Mouse (Mus musculus): ENCODE data around the gene Zfp451. TPM values are rescaled to one million over a fixed set of nuclear protein-coding genes. Genes with fewer than 3 reads are reported as not detected.

Zfp451 gene
- 10 to 100 TPM; 12.9 to 21.5 TPM for total RNA-seq (2023)

DNA sequence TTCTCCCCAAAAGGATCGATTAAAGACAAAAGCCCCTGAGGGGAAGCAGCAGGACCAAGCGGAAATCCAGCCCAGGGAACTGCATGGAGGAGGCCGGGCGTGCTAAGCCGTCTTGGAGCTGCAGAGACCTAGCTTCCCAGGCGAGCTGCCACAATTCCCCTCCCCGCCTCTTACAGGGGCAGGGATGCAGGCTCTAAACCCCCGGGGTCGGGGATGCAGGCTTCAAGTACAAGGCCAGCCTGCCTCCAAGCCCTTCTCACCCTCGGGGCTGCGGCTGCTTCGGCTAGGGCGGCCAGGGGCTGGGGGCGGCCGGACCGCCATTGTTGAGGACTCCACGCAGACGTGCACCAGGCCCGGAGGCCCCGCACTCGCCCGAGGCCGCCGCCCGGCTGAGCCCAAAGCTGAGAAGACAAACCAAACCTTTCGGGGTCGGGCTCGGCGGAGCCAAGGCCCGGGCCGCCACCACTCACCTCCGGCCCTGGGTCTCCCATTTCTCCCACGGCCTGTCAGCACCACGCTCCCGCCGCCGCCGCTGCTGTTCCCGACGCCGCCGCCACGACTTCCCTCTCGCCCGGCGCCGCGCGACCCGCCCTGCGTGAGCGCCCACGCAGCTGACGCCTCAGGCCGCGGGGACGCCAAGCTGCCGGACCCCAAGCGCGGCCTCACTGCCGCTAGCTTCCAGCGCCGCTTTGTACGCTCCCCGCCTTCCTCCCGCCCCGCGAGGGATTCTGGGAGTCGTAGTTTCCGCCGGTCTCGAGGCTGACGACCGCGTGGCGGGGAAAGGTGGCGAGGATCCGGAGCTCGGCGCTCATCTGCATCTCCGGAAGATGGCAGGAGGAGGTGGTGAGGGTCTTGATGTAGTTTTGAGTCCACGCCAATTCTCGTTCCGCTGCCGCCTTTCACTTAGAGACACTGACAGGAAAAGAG is at the start of gene Zfp451:
Gene Zfp451 (minus strand): TSS at position 728 of the 927 bp plus-strand sequence.

DNA sequence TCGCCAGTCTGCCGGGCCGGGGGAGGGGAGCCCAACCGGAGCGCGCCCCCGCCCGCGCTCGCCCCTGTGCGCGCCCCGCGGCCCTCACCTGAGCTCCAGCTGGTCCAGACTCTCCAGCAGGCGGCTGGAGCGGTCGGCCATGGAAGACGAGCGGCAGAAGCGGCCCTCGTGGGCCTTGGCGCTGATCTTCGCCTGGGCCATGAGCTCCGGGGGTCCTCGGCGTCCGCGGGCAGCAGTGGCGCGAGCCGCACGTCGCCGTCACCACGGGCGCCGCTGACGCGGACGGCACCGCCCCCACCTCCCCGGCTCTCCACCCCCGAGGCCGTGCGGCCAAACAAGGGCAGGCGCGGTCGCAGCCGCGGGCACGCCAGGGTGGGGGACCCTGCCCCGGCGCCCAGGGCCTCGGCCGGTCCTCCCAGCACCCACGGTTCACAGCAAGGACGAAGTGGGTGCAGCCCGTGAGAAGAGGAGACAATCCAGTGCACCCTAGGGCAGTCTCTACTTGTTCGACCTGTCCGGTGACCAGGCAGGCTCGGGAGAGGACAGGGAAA is 56.8 kb downstream of the Zfp451 start, which contains the start of gene Bag2:
Gene Bag2 (minus strand): TSS at position 305 of the 551 bp plus-strand sequence.

DNA sequence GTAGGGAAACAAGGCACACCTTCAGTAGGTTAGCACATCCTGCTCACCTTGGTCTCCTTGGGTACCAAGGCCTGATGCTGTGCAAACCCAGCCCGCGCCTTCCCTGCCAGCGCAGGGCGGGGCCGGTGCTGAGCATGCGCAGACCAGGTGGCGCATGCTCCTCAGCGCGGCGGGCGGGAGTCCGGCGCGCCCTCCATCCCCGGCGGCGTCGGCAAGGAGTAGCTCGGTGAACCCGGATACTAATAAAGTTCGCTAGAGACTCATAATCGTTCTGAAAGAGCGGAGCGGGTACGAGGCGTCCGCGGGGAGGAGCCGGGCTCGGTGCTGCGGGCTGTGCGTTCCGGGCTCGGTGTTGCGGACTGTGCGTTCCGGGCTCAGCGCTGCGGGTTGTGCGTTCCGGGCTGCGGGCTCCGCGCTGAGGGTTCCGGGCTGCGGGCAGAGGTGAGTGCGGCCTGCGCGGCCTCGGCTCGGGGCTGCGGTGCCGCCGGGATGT is 94.6 kb downstream of the Zfp451 start, which contains the start of gene Rab23:
Gene Rab23 (plus strand): TSS at position 155 of the 493 bp plus-strand sequence.

Other genes starting within 250 kb of the Zfp451 start
- 10 to 100 TPM; 18.8 to 22.4 TPM for gene Prim2, start 144.8 kb downstream of the Zfp451 start, total RNA-seq (2023)
- gene Rab23, start 94.7 kb downstream of the Zfp451 start, total RNA-seq (2023): 1 to 10 TPM; 6.4 to 9.9 TPM
- 1 to 10 TPM; 1.5 to 3.3 TPM for gene Bag2, start 56.8 kb downstream of the Zfp451 start, total RNA-seq (2023)
- gene Bend6, start 93.2 kb upstream of the Zfp451 start, total RNA-seq (2023): not detected
- gene Dst, start 93.6 kb upstream of the Zfp451 start, total RNA-seq (2023): 1 to 10 TPM in 1 of 2 experiments, under 1 TPM in 1; 0.64 to 1.6 TPM